Mouse (Mus musculus): ENCODE results near the gene Gm2310. TPM values are rescaled to one million over a fixed set of nuclear protein-coding genes. Genes with fewer than 3 reads are reported as not detected.
"Not testable (repeated sequence)": the region's sequence is repeated elsewhere in the genome, so short reads cannot be mapped to it uniquely, and the experiment has no call there.

The Gm2310 gene
- not detected in 2 replicates for polyA plus RNA-seq (2014; fragmentation: Nextera tagmentation; extraction: Ambion mirVana)

- not testable (repeated sequence) for DNase-seq (ENCODE audit: low spot score); ATAC-seq (replicated peaks; ENCODE audit: low FRiP score, low TSS enrichment, low read depth); H3K4me3 ChIP-seq (ENCODE audit: low read depth, low read length)
Measured at GRCm38 (mm10) chr15:8519853-8520252, at the start of gene Gm2310. TSS of gene Gm2310 (minus strand) at chr15:8519953.

GRCm38 (mm10) chr15:8568645-8569528 is 49.1 kb upstream of the Gm2310 start:
- no peaks in the 10 kb centered on the region for H3K36me3 ChIP-seq (ENCODE audit: control insufficient read depth, insufficient read depth, low read length)
- 0 out of 2 replicates have a peak, but pooled peaks cover 5% of the 10 kb centered on the region for H3K27me3 ChIP-seq (replicated peaks; ENCODE audit: control insufficient read depth, insufficient read depth, low read length)
- DNase-seq (ENCODE audit: low spot score) (peak; percentile 90), ATAC-seq (replicated peaks; ENCODE audit: low FRiP score, low TSS enrichment, low read depth) (peak; percentile 91)
- under 1% methylated on average over 51 of the region's 61 CpGs for WGBS
- H3K4me1 ChIP-seq (replicated peaks; ENCODE audit: control insufficient read depth, insufficient read depth, low read length) = peaks cover 6% of the 10 kb centered on the region; the same call in 1 of the 2 replicates
- peak overlapping the region; percentile 96 for H3K4me2 ChIP-seq (ENCODE audit: low read length)
- peak overlapping the region; percentile 48 for H3K9ac ChIP-seq (ENCODE audit: low read length)
- no peaks in the 10 kb centered on the region for H3K9me3 ChIP-seq (ENCODE audit: control insufficient read depth, low read length)
- peak overlapping the region; percentile 87 for H3K27ac ChIP-seq (ENCODE audit: low read depth)
- H3K4me3 ChIP-seq (ENCODE audit: low read depth, low read length) = peak overlapping the region; percentile 60

More at GRCm38 (mm10) chr15:8519853-8520252, at the start of gene Gm2310:
- not testable (repeated sequence) for H3K9ac ChIP-seq (ENCODE audit: low read length); H3K27me3 ChIP-seq (replicated peaks; ENCODE audit: control insufficient read depth, insufficient read depth, low read length); H3K36me3 ChIP-seq (ENCODE audit: control insufficient read depth, insufficient read depth, low read length); H3K27ac ChIP-seq (ENCODE audit: low read depth); H3K9me3 ChIP-seq (ENCODE audit: control insufficient read depth, low read length); H3K4me1 ChIP-seq (replicated peaks; ENCODE audit: control insufficient read depth, insufficient read depth, low read length); H3K4me2 ChIP-seq (ENCODE audit: low read length)

GRCm38 (mm10) chr15:8568286-8568644 is 48.5 kb upstream of the Gm2310 start:
- no peaks in the 10 kb centered on the region for H3K36me3 ChIP-seq (ENCODE audit: control insufficient read depth, insufficient read depth, low read length)
- peak overlapping the region; percentile 48 for H3K9ac ChIP-seq (ENCODE audit: low read length)
- peak overlapping the region; percentile 87; the same call in 1 of the 2 replicates for H3K27ac ChIP-seq (ENCODE audit: low read depth)
- WGBS = 3% methylated on average over 7 of the region's 7 CpGs
- peaks cover 6% of the 10 kb centered on the region; the same call in 1 of the 2 replicates for H3K4me1 ChIP-seq (replicated peaks; ENCODE audit: control insufficient read depth, insufficient read depth, low read length)
- 0 out of 2 replicates have a peak, but pooled peaks cover 5% of the 10 kb centered on the region for H3K27me3 ChIP-seq (replicated peaks; ENCODE audit: control insufficient read depth, insufficient read depth, low read length)
- H3K4me3 ChIP-seq (ENCODE audit: low read depth, low read length) = peak overlapping the region; percentile 60
- peak overlapping the region; percentile 96 for H3K4me2 ChIP-seq (ENCODE audit: low read length)
- ATAC-seq (replicated peaks; ENCODE audit: low FRiP score, low TSS enrichment, low read depth) = peak; percentile 41
- no peaks in the 10 kb centered on the region for H3K9me3 ChIP-seq (ENCODE audit: control insufficient read depth, low read length)
- peak; percentile 66 for DNase-seq (ENCODE audit: low spot score)

- H3K9ac ChIP-seq (ENCODE audit: low read length) = no peak overlapping the region
Measured at GRCm38 (mm10) chr15:8565416-8565815, 45.7 kb upstream of the Gm2310 start.

GRCm38 (mm10) chr15:8564331-8564730 is 44.6 kb upstream of the Gm2310 start:
- Histone ChIP-seq H3K27ac (ENCODE audit: low read depth) (no peak overlapping the region), H3K9me3 (ENCODE audit: control insufficient read depth, low read length) (no peaks in the 10 kb centered on the region), H3K4me2 (ENCODE audit: low read length) (no peak overlapping the region), H3K27me3 (replicated peaks; ENCODE audit: control insufficient read depth, insufficient read depth, low read length) (0 out of 2 replicates have a peak, but pooled peaks cover 5% of the 10 kb centered on the region), H3K4me3 (ENCODE audit: low read depth, low read length) (no peak overlapping the region), H3K4me1 (replicated peaks; ENCODE audit: control insufficient read depth, insufficient read depth, low read length) (peaks cover 6% of the 10 kb centered on the region; the same call in 1 of the 2 replicates), H3K36me3 (ENCODE audit: control insufficient read depth, insufficient read depth, low read length) (no peaks in the 10 kb centered on the region), H3K9ac (ENCODE audit: low read length) (no peak overlapping the region)
- 88% methylated on average over 3 of the region's 3 CpGs for WGBS
- ATAC-seq (replicated peaks; ENCODE audit: low FRiP score, low TSS enrichment, low read depth) (no peak), DNase-seq (ENCODE audit: low spot score) (no peak)

More at GRCm38 (mm10) chr15:8565416-8565815, 45.7 kb upstream of the Gm2310 start:
- 74% methylated on average over 6 of the region's 6 CpGs for WGBS
- Histone ChIP-seq H3K27me3 (replicated peaks; ENCODE audit: control insufficient read depth, insufficient read depth, low read length) (0 out of 2 replicates have a peak, but pooled peaks cover 5% of the 10 kb centered on the region), H3K9me3 (ENCODE audit: control insufficient read depth, low read length) (no peaks in the 10 kb centered on the region), H3K4me1 (replicated peaks; ENCODE audit: control insufficient read depth, insufficient read depth, low read length) (peaks cover 6% of the 10 kb centered on the region; the same call in 1 of the 2 replicates), H3K4me3 (ENCODE audit: low read depth, low read length) (no peak overlapping the region), H3K36me3 (ENCODE audit: control insufficient read depth, insufficient read depth, low read length) (no peaks in the 10 kb centered on the region), H3K4me2 (ENCODE audit: low read length) (no peak overlapping the region), H3K27ac (ENCODE audit: low read depth) (no peak overlapping the region)
- DNase-seq (ENCODE audit: low spot score) = no peak
- ATAC-seq (replicated peaks; ENCODE audit: low FRiP score, low TSS enrichment, low read depth) = no peak

- WGBS = 71% methylated on average over 1 of the region's 1 CpGs
- Histone ChIP-seq H3K36me3 (ENCODE audit: control insufficient read depth, insufficient read depth, low read length) (no peaks in the 10 kb centered on the region), H3K4me1 (replicated peaks; ENCODE audit: control insufficient read depth, insufficient read depth, low read length) (peaks cover 5% of the 10 kb centered on the region; the same call in 1 of the 2 replicates), H3K9ac (ENCODE audit: low read length) (no peak overlapping the region), H3K27ac (ENCODE audit: low read depth) (no peak overlapping the region), H3K4me2 (ENCODE audit: low read length) (no peak overlapping the region), H3K27me3 (replicated peaks; ENCODE audit: control insufficient read depth, insufficient read depth, low read length) (0 out of 2 replicates have a peak, but pooled peaks cover 5% of the 10 kb centered on the region), H3K4me3 (ENCODE audit: low read depth, low read length) (no peak overlapping the region), H3K9me3 (ENCODE audit: control insufficient read depth, low read length) (no peaks in the 10 kb centered on the region)
- DNase-seq (ENCODE audit: low spot score) (no peak), ATAC-seq (replicated peaks; ENCODE audit: low FRiP score, low TSS enrichment, low read depth) (no peak)
Measured at GRCm38 (mm10) chr15:8563423-8564194, 43.9 kb upstream of the Gm2310 start.

- Histone ChIP-seq H3K4me3 (ENCODE audit: low read depth, low read length) (no peak overlapping the region), H3K9me3 (ENCODE audit: control insufficient read depth, low read length) (no peaks in the 10 kb centered on the region), H3K27me3 (replicated peaks; ENCODE audit: control insufficient read depth, insufficient read depth, low read length) (no peaks in the 10 kb centered on the region), H3K27ac (ENCODE audit: low read depth) (no peak overlapping the region), H3K9ac (ENCODE audit: low read length) (no peak overlapping the region), H3K4me2 (ENCODE audit: low read length) (no peak overlapping the region), H3K36me3 (ENCODE audit: control insufficient read depth, insufficient read depth, low read length) (no peaks in the 10 kb centered on the region), H3K4me1 (replicated peaks; ENCODE audit: control insufficient read depth, insufficient read depth, low read length) (no peaks in the 10 kb centered on the region)
- 85% methylated on average over 7 of the region's 7 CpGs for WGBS
- ATAC-seq (replicated peaks; ENCODE audit: low FRiP score, low TSS enrichment, low read depth) (no peak), DNase-seq (ENCODE audit: low spot score) (no peak)
Measured at GRCm38 (mm10) chr15:8562776-8563175, 43.0 kb upstream of the Gm2310 start.

- WGBS = 86% methylated on average over 5 of the region's 5 CpGs
- ATAC-seq (replicated peaks; ENCODE audit: low FRiP score, low TSS enrichment, low read depth) (no peak), DNase-seq (ENCODE audit: low spot score) (no peak)
- H3K4me1 ChIP-seq (replicated peaks; ENCODE audit: control insufficient read depth, insufficient read depth, low read length) = no peaks in the 10 kb centered on the region
- H3K4me2 ChIP-seq (ENCODE audit: low read length) = no peak overlapping the region
- no peak overlapping the region for H3K9ac ChIP-seq (ENCODE audit: low read length)
- H3K9me3 ChIP-seq (ENCODE audit: control insufficient read depth, low read length) = no peaks in the 10 kb centered on the region
- H3K36me3 ChIP-seq (ENCODE audit: control insufficient read depth, insufficient read depth, low read length) = no peaks in the 10 kb centered on the region
- H3K27ac ChIP-seq (ENCODE audit: low read depth) = no peak overlapping the region
- H3K4me3 ChIP-seq (ENCODE audit: low read depth, low read length) = no peak overlapping the region
- H3K27me3 ChIP-seq (replicated peaks; ENCODE audit: control insufficient read depth, insufficient read depth, low read length) = no peaks in the 10 kb centered on the region
Measured at GRCm38 (mm10) chr15:8531201-8531600, 11.4 kb upstream of the Gm2310 start.
